Mouse (Mus musculus) ovary, postnatal 10 days (tissue): ENCODE data around the gene Camkv.

ENCODE experiments used
- DNase-seq: peaks from one replicate; pipeline ENCODE4 v3.0.0; 2022; ENCODE audit warnings: low spot score

Gene Camkv

DNA sequence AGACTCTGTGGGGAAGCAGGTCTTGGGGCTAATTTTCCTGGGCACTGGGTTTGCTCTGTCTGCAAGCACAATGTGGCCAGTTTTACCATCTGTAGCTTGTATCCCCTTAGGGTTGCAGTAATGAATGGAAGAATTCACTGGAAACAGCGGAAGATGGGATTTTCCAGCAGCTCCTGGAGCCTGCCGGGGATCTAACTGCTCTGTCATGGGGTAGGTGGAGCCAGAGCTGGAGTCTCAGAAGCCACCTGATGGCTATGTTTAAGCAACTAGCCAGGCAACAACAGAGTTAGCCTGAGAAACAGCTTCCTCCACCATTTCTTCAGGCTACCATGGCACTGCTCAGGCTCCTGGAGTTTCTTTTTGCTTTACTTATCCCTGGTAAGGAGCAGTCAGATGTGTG lies 56.7 kb downstream of the Camkv start, which contains the start of gene Cdhr4:
Cdhr4 (plus strand) TSS at position 301 of the 400 bp plus-strand sequence.
- DNase-seq, result no peak

DNA sequence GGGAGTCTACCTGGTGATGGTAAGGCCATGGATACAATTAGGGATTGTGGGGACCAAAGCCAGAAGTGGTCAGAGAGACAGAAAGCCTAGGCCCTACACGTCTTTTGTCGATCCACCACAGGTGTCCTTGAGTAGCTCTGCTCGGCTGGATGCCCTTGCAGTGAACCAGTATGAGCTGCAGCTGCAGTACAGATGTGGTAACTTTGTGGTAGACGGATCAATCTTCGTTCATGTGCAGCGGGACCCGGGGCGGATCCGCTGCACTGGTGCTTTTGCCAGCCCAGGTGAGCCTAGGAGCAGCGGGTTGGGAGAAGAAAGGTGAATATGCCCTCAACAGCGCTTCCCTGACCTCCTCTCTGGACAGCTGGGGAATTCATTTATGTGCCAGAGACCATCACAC lies 57.5 kb downstream of the Camkv start:
- DNase-seq, result no peak

DNA sequence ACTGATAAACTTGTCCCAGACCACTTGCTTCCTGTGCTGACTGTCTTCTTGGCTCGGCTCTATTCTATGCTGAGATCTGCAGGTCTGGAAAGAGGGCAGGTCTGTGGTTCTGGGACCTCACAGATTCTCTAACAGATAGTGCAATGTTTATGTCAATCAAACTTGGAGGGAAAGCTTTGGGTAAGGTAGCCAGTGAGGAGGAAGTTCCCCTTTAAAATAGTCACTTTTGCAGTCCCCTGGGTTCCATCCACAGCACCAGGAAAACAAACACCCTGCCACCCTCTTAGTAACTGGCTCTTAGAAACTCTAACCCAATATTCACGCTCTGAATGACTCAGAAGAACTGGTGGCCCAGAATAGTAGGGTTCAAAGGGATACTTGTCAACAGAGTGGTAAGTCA lies 59.0 kb downstream of the Camkv start:
- DNase-seq, result no peak

DNA sequence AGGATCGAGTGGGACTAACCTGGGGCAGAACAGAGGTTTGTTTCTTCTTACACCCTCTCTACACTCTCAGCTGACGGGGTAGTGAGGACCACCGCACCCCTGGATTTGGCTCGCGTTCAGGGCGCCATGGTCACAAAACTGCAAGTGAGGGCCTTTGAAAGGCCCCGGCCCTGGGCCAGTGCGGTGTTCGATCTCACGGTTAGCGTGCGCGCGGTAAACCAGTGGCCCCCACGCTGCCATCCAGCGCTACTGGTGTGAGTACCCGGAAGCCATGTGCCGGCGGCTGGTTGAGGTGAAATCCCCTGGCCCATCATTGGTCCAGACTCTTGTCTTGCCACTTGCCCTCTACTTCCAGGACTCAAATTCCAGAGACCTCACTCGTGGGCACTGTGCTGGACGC lies 60.0 kb downstream of the Camkv start:
- DNase-seq, result no peak

DNA sequence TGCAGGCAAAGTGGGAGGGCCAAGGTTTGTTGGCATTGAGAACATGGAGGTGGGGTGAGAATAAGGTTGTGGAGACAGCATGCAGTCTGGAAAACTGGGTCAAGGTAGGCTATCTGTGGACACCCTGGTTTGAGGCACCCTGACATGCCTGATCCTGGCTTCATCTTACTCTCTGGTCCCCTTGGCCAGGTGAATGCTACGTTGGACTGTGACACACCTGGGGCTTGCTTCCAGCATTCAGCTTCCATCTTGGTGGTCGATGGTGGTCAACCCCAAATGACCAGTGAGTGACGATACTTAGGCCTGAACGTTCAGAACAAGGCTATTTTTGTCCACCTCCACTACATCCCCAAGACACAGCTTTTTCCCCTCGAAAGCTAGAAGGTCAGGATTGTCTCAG lies 60.6 kb downstream of the Camkv start, which contains the start of gene Gm20662:
Gm20662 (plus strand) TSS at position 301 of the 400 bp plus-strand sequence.
- no peak for DNase-seq
